Mouse (Mus musculus): ENCODE data around the gene Smtn.

DNA sequence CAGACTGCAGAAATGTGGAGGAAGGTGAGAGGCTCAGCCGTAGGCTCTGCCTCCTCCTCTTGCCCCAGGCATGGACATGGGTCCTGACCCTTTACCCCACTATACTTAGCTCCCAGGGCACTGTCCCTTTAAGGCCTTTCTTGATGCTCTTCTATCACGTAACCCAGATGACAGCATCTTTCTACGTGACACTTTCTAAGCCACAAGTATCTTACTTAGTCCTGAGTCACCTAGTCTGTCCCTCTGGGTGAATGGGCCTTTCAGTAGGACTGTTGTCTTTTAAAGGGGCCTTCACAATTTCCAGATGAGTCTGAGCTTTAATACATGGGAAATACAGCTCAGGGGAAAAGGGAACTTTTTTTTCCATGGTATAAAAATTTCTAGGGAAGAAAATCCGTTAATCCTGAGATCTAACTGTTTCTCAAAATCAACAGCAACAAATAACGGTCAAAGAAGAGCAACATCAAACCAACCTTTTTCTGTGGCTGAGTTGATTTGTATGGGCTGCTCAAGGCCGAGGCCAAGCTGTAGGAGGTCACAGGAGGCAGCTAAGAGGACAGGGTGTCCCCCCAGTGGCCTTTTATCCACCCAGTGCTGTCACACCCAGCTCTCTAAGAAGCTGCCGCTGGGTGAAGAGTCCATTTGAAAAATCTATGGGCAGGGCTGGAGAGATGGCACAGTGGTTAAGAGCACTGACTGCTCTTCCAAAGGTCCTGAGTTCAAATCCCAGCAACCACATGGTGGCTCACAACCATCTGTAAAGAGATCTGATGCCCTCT, 40.1 kb upstream of the Smtn start:
- TF ChIP-seq CTCF (IDR thresholded peaks at IDR 0.05; ENCODE audit: extremely low read depth, insufficient read depth, insufficient read length, insufficient replicate concordance) (no peak), POLR2A (IDR thresholded peaks at IDR 0.05; ENCODE audit: low read depth, low read length) (no peak)
